Mouse (Mus musculus): ENCODE results near the gene Cab39l.

- TF ChIP-seq CTCF (IDR thresholded peaks at IDR 0.05; ENCODE audit: low read depth) (no peak), EP300 (IDR thresholded peaks at IDR 0.05; ENCODE audit: low read depth) (no peak)
These were observed 110.1 kb downstream of the Cab39l start for GRCm38 (mm10) chr14:59550841-59551240.

All from heart, postnatal 0 days (tissue).